Mouse (Mus musculus) layer of hippocampus, adult 18-20 months (tissue): Measurements from ENCODE around the gene Kcna10. TPM values are rescaled to one million over a fixed set of nuclear protein-coding genes. Genes with fewer than 3 reads are reported as not detected.

Source experiments
- DNase-seq, 2 experiments: peaks; one replicate each; pipeline ENCODE4 v3.0.0; 2022; ENCODE audit warnings: low spot score in 2 of 2
- total RNA-seq, 2 experiments: library from RNA; stranded (reverse); gene quantifications; 2 replicates each; pipeline ENCODE4 v1.2.3; 2021

The Kcna10 gene
- total RNA-seq, 2 experiments from 2014 or later, result not detected

GRCm38 (mm10) chr3:107201310-107202180 lies 18.7 kb downstream of the Kcna10 start:
- DNase-seq, result no peak

GRCm38 (mm10) chr3:107204413-107204812 lies 21.6 kb downstream of the Kcna10 start:
- DNase-seq, result no peak

GRCm38 (mm10) chr3:107205170-107205569 lies 22.3 kb downstream of the Kcna10 start:
- no peak for DNase-seq

- DNase-seq, result peak; percentile 52 to 82
These were observed 23.1 kb downstream of the Kcna10 start for GRCm38 (mm10) chr3:107205994-107206393.

GRCm38 (mm10) chr3:107206490-107207150 lies 23.8 kb downstream of the Kcna10 start:
- no peak for DNase-seq

- DNase-seq, result no peak
These were observed 24.9 kb downstream of the Kcna10 start for GRCm38 (mm10) chr3:107207625-107208253.

- no peak for DNase-seq
These were observed 31.8 kb downstream of the Kcna10 start for GRCm38 (mm10) chr3:107214606-107215005.

- no peak for DNase-seq
These were observed 33.7 kb downstream of the Kcna10 start for GRCm38 (mm10) chr3:107216400-107217100.

- DNase-seq, result no peak
These were observed 34.2 kb downstream of the Kcna10 start for GRCm38 (mm10) chr3:107217101-107217480.

- DNase-seq, result no peak
These were observed 35.7 kb downstream of the Kcna10 start for GRCm38 (mm10) chr3:107218572-107218971.

GRCm38 (mm10) chr3:107221608-107222007 lies 38.8 kb downstream of the Kcna10 start, which contains the start of gene Cym:
Gene Cym (minus strand): TSS chr3:107221732.
- no peak for DNase-seq

- DNase-seq, result no peak
These were observed 40.4 kb downstream of the Kcna10 start for GRCm38 (mm10) chr3:107223230-107223629.

GRCm38 (mm10) chr3:107225820-107226219 lies 43.0 kb downstream of the Kcna10 start:
- DNase-seq, result no peak

- DNase-seq, result no peak
These were observed 46.4 kb downstream of the Kcna10 start for GRCm38 (mm10) chr3:107229221-107229620.

GRCm38 (mm10) chr3:107229822-107230221 lies 47.0 kb downstream of the Kcna10 start:
- DNase-seq, result no peak

- DNase-seq, result no peak
These were observed 47.7 kb downstream of the Kcna10 start, which contains the start of gene A630076J17Rik for GRCm38 (mm10) chr3:107230527-107230926. Gene A630076J17Rik (plus strand): TSS chr3:107230614.

- DNase-seq, result no peak
These were observed 48.3 kb downstream of the Kcna10 start for GRCm38 (mm10) chr3:107231202-107231601.

- peak; percentile 82 to 95 for DNase-seq
These were observed 50.5 kb downstream of the Kcna10 start for GRCm38 (mm10) chr3:107233351-107233813.

- DNase-seq, result no peak
These were observed 51.1 kb downstream of the Kcna10 start for GRCm38 (mm10) chr3:107233945-107234344.

- DNase-seq, result no peak
These were observed 55.2 kb downstream of the Kcna10 start for GRCm38 (mm10) chr3:107238051-107238450.

- no peak for DNase-seq
These were observed 55.7 kb downstream of the Kcna10 start for GRCm38 (mm10) chr3:107238471-107238980.
